Mouse (Mus musculus): ENCODE results near the gene Clrn2. TPM values are rescaled to one million over a fixed set of nuclear protein-coding genes. Genes with fewer than 3 reads are reported as not detected.
A peak's percentile ranks its signal among the peaks of the same experiment; 100 is the strongest.

Gene Clrn2
- polyA plus RNA-seq, 1 experiment from 2014 or later: not detected

DNA sequence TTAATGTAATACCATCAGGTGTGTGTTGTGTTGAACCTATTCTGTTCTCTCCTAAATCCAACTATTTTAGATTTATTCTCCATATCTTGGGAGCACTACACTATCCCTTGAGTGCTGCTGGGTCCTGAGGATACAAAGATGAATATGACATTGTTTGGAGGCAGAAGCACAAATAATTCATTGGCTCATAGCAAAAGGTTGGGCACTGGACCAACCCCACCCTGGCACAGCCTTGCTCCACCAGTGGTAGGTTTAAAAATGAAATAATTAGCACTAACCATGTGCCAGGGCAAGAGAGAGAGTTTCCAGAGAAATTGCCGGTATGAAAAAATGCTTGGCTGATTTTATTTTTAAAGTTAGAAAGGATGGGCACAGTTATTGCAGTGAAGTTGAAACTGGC is 20.0 kb downstream of the Clrn2 start:
- Histone ChIP-seq H3K9me3 (no peaks in the 10 kb centered on the region), H3K9ac (0 out of 2 replicates have a peak overlapping the region, but pooled peaks have one; percentile 6), H3K27ac (no peak overlapping the region), H3K4me2 (no peak overlapping the region), H3K4me3 (no peak overlapping the region), H3K27me3 (peaks cover 3% of the 10 kb centered on the region; the same call in 1 of the 2 replicates), H3K4me1 (peaks cover 14% of the 10 kb centered on the region), H3K36me3 (no peaks in the 10 kb centered on the region)
- ATAC-seq (ENCODE audit: insufficient number of reproducible peaks, insufficient read depth, low FRiP score, low TSS enrichment, low read depth): no peak
- WGBS: 75% methylated on average over 1 of the region's 1 CpGs

DNA sequence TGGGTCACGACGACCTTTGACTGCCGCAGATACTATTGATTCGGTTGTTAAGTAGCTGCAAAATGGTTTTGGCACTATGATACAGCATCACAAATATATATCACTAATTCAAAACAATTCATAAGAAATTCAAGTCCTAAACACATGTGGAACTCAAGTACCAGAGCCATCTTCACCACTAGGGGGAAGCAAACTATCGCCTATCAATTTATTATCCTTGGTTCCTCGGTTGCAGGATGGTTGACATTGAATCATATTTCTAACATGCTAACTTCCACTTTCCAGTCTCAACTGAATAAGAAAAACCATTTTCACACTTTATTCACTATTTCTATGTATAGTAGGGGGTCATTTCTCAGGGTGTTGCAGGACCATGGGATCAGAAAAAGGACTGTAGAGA is 20.7 kb downstream of the Clrn2 start:
- Histone ChIP-seq H3K9ac (no peak overlapping the region), H3K27me3 (peaks cover 3% of the 10 kb centered on the region; the same call in 1 of the 2 replicates), H3K4me2 (no peak overlapping the region), H3K27ac (no peak overlapping the region), H3K4me1 (peaks cover 14% of the 10 kb centered on the region), H3K36me3 (no peaks in the 10 kb centered on the region), H3K4me3 (no peak overlapping the region), H3K9me3 (no peaks in the 10 kb centered on the region)
- ATAC-seq (ENCODE audit: insufficient number of reproducible peaks, insufficient read depth, low FRiP score, low TSS enrichment, low read depth): no peak
- WGBS: 25% methylated on average over 6 of the region's 6 CpGs

DNA sequence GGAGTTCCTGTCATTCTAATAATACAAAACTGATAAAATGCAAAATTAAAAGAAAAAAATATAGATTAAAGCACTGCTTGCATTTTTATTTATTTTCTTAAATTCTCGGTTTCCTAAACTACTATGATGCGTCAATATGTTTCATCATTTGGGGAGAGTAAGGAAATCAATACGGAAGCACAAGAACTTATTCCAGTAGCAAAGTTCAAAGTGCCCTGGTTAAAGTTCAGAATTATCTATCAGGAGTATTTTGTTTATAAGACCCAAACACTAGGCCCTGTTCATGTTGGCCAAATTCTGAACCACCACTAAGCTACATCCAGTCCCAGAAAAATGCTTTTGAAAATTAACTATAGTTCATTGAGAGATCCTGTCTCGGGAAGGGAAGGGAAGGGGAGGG is 21.2 kb downstream of the Clrn2 start:
- no peaks in the 10 kb centered on the region for H3K9me3 ChIP-seq
- no peak overlapping the region for H3K4me3 ChIP-seq
- no peaks in the 10 kb centered on the region for H3K36me3 ChIP-seq
- no peak for ATAC-seq (ENCODE audit: insufficient number of reproducible peaks, insufficient read depth, low FRiP score, low TSS enrichment, low read depth)
- H3K27ac ChIP-seq: no peak overlapping the region
- WGBS: 83% methylated on average over 3 of the region's 4 CpGs
- H3K4me2 ChIP-seq: no peak overlapping the region
- no peak overlapping the region for H3K9ac ChIP-seq
- peaks cover 3% of the 10 kb centered on the region; the same call in 1 of the 2 replicates for H3K27me3 ChIP-seq
- peaks cover 14% of the 10 kb centered on the region for H3K4me1 ChIP-seq

DNA sequence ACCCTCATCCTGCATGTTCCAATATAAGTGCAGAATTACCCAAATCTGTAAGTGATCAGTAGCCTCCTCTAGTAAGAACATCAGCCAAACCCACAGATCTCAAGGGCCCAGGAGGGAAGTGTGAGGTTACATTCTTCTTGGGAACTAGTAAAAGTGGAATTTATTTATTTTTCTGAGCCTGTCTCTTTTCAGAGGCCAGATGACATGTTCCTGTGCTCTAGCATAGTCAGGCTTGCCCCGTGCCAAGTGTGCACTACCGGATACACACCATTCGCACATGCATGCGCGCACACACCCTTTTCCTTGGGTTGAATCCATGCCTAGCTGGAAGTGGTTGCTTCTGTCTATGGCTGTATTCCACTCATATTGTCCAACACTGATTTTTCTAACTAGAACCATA is 22.2 kb downstream of the Clrn2 start:
- Histone ChIP-seq H3K36me3 (no peaks in the 10 kb centered on the region), H3K4me1 (peaks cover 14% of the 10 kb centered on the region), H3K4me3 (no peak overlapping the region), H3K9me3 (no peaks in the 10 kb centered on the region), H3K27ac (no peak overlapping the region), H3K9ac (no peak overlapping the region), H3K4me2 (no peak overlapping the region), H3K27me3 (peaks cover 3% of the 10 kb centered on the region; the same call in 1 of the 2 replicates)
- 78% methylated on average over 5 of the region's 5 CpGs for WGBS
- no peak for ATAC-seq (ENCODE audit: insufficient number of reproducible peaks, insufficient read depth, low FRiP score, low TSS enrichment, low read depth)

DNA sequence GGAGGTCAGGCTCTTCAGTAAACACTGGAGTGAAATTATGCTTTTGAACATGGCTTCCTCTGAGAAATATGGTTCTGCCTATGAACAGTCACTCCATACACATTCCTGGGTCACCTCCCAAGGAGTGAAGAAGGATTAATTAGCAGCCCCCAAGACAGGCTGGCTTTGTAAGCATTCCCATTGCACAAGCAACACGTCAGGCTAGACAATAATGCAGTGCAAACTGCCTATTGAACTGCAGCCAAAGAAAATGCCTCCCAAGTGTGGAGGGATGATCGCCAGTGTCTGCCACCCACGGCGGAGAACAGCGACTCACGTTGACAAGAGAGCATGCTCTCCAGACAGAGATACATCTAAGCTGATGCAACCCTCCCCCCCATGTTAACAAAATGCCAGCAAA is 22.7 kb downstream of the Clrn2 start:
- H3K27ac ChIP-seq: no peak overlapping the region
- WGBS: 47% methylated on average over 6 of the region's 6 CpGs
- no peak overlapping the region for H3K4me2 ChIP-seq
- no peaks in the 10 kb centered on the region for H3K9me3 ChIP-seq
- peaks cover 14% of the 10 kb centered on the region for H3K4me1 ChIP-seq
- H3K4me3 ChIP-seq: no peak overlapping the region
- no peak for ATAC-seq (ENCODE audit: insufficient number of reproducible peaks, insufficient read depth, low FRiP score, low TSS enrichment, low read depth)
- no peaks in the 10 kb centered on the region for H3K36me3 ChIP-seq
- no peak overlapping the region; the same call in 1 of the 2 replicates for H3K9ac ChIP-seq
- H3K27me3 ChIP-seq: peaks cover 3% of the 10 kb centered on the region; the same call in 1 of the 2 replicates

DNA sequence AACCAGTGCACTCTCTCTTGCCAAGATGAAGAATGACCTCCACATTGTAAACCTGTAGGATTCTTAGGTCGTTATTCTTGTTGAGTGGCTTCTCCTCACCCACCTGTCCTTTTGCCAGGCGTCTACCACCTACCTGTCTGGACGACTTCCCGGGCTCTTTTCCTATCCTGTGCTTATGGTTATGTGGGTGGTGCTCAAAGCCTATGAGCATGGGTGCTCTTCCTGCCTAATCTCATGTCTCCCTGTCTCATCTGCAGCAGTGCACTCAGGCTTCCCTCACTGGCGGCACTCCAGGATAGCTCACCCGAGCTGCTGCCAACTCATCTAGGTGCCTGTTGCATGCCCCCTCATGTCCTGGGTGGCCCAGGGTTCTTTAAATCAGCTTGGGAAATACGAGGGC is 24.1 kb downstream of the Clrn2 start:
- Histone ChIP-seq H3K4me1 (peaks cover 14% of the 10 kb centered on the region), H3K36me3 (no peaks in the 10 kb centered on the region), H3K9me3 (no peaks in the 10 kb centered on the region), H3K27me3 (peaks cover 3% of the 10 kb centered on the region; the same call in 1 of the 2 replicates), H3K9ac (no peak overlapping the region), H3K4me2 (no peak overlapping the region), H3K27ac (no peak overlapping the region), H3K4me3 (no peak overlapping the region)
- no peak for ATAC-seq (ENCODE audit: insufficient number of reproducible peaks, insufficient read depth, low FRiP score, low TSS enrichment, low read depth)
- 81% methylated on average over 7 of the region's 7 CpGs for WGBS

DNA sequence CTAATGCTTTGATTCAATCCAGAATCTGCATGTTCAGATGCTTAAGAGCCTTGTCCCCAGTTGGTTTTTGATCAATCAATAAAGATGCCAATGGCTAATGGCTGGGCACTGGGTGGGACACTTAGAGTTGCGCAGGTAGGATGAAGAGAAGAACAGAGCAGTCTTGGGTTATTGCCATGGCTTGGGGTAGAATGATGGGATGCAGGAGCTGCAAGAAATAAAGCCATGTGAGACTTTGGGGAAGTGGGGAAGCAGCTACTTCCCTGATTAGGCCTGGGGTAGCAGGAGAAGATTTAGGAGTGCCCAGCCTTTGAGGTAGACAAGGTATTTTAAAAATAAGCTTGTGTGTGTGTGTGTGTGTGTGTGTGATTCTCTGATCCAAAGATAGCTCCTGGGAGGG is 26.5 kb downstream of the Clrn2 start:
- Histone ChIP-seq H3K4me3 (no peak overlapping the region), H3K27me3 (peaks cover 3% of the 10 kb centered on the region; the same call in 1 of the 2 replicates), H3K9ac (no peak overlapping the region), H3K4me1 (peaks cover 4% of the 10 kb centered on the region), H3K27ac (no peak overlapping the region), H3K36me3 (no peaks in the 10 kb centered on the region), H3K9me3 (no peaks in the 10 kb centered on the region), H3K4me2 (no peak overlapping the region)
- ATAC-seq (ENCODE audit: insufficient number of reproducible peaks, insufficient read depth, low FRiP score, low TSS enrichment, low read depth): no peak
- 89% methylated on average over 1 of the region's 1 CpGs for WGBS

DNA sequence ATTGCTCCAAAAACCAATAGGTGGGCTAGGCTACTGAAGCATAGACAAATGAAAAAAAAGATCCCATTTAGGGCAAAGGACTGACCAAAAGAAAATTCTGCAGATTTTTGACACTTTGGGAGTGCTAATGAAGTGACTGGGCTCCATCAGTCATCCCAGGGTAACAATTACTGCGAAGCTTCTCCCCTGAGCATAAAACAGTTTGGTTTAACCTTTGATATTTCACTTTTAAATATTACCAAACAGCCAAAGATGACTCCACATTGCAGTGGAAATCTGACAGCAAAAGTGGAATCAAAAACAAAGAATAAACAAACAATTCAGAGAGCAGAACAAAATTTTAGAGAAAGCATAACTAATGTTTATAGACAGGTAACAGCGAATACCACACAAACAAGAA is 27.6 kb downstream of the Clrn2 start:
- WGBS: 84% methylated on average over 2 of the region's 2 CpGs
- no peak overlapping the region for H3K4me2 ChIP-seq
- ATAC-seq (ENCODE audit: insufficient number of reproducible peaks, insufficient read depth, low FRiP score, low TSS enrichment, low read depth): no peak

DNA sequence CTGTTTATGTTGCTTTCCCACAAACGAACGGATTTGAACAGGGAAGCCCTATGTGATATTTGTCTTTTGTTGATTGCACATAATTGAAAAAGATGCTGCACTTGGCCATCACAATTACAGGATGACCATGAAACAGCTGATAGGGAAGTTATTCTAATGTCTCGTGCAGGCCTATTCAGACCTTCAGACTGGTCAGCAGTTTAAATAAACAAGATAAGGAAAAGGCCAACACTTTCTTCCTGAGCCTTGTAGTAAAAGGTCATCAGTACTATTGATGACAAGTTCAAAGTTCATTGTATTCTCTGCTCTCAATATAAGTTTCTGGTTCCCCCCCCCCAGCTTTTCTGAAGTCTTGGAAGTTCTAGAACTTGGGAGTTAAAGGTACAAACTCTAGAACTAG is 29.1 kb downstream of the Clrn2 start:
- WGBS: 66% methylated on average over 3 of the region's 3 CpGs
- Histone ChIP-seq H3K9ac (no peak overlapping the region), H3K27me3 (peaks cover 3% of the 10 kb centered on the region; the same call in 1 of the 2 replicates), H3K4me2 (no peak overlapping the region), H3K4me1 (no peaks in the 10 kb centered on the region), H3K27ac (no peak overlapping the region), H3K9me3 (no peaks in the 10 kb centered on the region), H3K4me3 (no peak overlapping the region), H3K36me3 (no peaks in the 10 kb centered on the region)
- ATAC-seq (ENCODE audit: insufficient number of reproducible peaks, insufficient read depth, low FRiP score, low TSS enrichment, low read depth): no peak

More for the DNA sequence above, 27.6 kb downstream of the Clrn2 start:
- H3K9ac ChIP-seq: no peak overlapping the region
- H3K36me3 ChIP-seq: no peaks in the 10 kb centered on the region
- peaks cover 4% of the 10 kb centered on the region for H3K4me1 ChIP-seq
- peaks cover 3% of the 10 kb centered on the region; the same call in 1 of the 2 replicates for H3K27me3 ChIP-seq
- no peak overlapping the region for H3K27ac ChIP-seq
- H3K4me3 ChIP-seq: no peak overlapping the region
- H3K9me3 ChIP-seq: no peaks in the 10 kb centered on the region

DNA sequence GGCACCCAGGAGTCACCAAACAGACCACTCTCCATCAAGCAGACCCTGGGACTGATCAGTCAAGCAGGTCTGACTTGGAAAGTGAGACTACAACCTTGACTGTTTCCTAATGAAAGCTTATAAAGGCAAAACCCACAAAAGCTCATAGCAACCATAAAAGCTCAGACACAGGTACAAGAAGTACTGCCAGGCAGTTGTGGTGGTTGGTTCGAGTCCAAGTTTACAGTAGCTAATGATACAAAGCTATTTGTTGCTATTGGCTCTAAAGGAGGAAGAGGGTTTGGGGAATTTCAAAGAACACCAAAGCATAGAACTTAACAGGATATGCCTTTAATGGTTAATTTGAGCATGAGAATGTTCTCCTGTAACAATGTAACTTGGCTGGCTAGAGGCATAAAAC is 30.1 kb downstream of the Clrn2 start:
- no peaks in the 10 kb centered on the region for H3K4me1 ChIP-seq
- 85% methylated on average over 1 of the region's 1 CpGs for WGBS
- H3K9ac ChIP-seq: no peak overlapping the region
- no peak overlapping the region for H3K4me3 ChIP-seq
- no peak overlapping the region for H3K27ac ChIP-seq
- H3K9me3 ChIP-seq: no peaks in the 10 kb centered on the region
- H3K4me2 ChIP-seq: no peak overlapping the region
- ATAC-seq (ENCODE audit: insufficient number of reproducible peaks, insufficient read depth, low FRiP score, low TSS enrichment, low read depth): no peak
- no peaks in the 10 kb centered on the region for H3K27me3 ChIP-seq
- no peaks in the 10 kb centered on the region for H3K36me3 ChIP-seq

DNA sequence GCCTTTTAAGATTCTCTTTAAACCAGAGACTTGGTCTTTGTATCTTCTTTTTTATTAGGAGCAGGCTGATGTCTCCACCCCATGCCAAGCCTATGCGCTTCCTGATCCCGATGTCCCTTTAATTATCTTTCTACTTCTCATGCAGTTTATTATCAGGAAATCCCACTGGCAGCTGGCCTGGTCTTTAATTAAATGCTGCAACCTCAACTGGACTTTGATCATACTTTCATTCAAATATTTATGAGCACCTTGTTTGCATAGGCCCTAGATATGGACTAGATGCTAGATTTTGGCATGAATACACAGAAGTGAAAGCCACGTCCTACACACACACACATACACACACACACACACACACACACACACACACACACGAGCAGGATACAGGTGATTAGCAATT is 38.2 kb downstream of the Clrn2 start:
- WGBS: 80% methylated on average over 4 of the region's 4 CpGs
- Histone ChIP-seq H3K4me1 (peaks cover 13% of the 10 kb centered on the region), H3K27ac (no peak overlapping the region), H3K36me3 (peaks cover 9% of the 10 kb centered on the region), H3K27me3 (no peaks in the 10 kb centered on the region), H3K4me3 (no peak overlapping the region), H3K9me3 (no peaks in the 10 kb centered on the region), H3K9ac (no peak overlapping the region), H3K4me2 (no peak overlapping the region)
- no peak for ATAC-seq (ENCODE audit: insufficient number of reproducible peaks, insufficient read depth, low FRiP score, low TSS enrichment, low read depth)

DNA sequence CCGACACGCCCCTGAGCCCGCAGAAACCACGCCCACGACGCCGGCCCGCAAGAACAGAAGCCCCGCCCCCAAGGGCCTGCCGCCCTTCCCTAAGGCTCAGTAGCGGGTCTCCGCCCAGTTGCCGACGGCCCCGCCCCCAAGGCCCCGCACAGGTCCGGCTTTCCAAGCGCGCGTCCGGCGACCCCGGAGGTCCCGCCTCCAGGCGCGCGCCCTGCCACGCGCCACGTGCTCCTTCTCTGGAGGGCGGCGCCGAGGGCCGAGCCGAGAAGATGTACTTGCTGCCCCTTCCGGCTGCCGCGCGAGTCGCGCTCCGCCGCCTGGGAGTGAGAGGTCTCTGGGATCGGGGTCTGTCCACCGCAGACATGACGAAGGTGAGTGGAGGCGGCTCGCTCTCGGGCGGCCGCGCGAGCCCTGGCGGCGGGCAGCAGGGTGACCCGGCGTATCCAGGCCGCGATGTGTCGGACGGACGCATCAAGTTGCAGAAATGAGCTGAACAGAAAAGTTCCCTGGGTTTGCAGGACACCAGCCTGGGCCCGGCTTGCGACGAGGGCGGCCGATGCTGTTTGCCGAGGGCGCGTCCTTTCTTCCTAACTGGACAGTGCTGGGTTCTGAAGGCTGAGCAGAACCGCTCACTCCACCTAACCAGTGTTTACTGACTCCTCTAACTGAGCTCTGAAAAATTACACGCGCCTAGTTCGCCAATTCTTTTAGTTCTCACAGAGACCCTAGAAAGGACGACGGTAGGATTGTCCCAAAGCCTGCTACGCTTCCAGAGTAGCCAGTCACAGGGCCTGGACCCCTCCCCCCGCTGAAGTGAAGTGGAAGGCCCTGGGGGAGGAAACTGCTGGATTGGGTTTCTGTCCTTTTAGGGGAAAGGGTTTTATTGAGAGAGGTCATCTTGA is 39.9 kb downstream of the Clrn2 start, which contains the start of gene Lap3:
TSS of gene Lap3 (plus strand) at position 184 of the 902 bp plus-strand sequence.
- Histone ChIP-seq H3K27ac (peak within 1 kb of the TSS; percentile 57; the same call in 1 of the 2 replicates), H3K36me3 (peaks cover 25% of the 10 kb centered on the region), H3K4me1 (peaks cover 13% of the 10 kb centered on the region), H3K9me3 (no peaks in the 10 kb centered on the region), H3K4me3 (peak within 1 kb of the TSS; percentile 77), H3K9ac (peak within 1 kb of the TSS; percentile 90), H3K4me2 (peak within 1 kb of the TSS; percentile 71), H3K27me3 (no peaks in the 10 kb centered on the region)
- WGBS: under 1% methylated on average over 78 of the region's 78 CpGs
- ATAC-seq (ENCODE audit: insufficient number of reproducible peaks, insufficient read depth, low FRiP score, low TSS enrichment, low read depth): peak; percentile 86

Measured in embryonic facial prominence, embryonic 13.5 days (tissue).